Comparison of ENCODE assay signal across 8 mouse cellular contexts in genomic region chr7:27355745-27356240, GRCm38 (mm10). TPM values are rescaled to one million over a fixed set of nuclear protein-coding genes. Genes with fewer than 3 reads are reported as not detected.
DNase-seq lines count a peak whose midpoint lies in the region; ATAC-seq and TF ChIP-seq lines count a peak whose summit lies in the region.

TSS of gene Shkbp1 (minus strand) at chr7:27356019.

- peak within 1 kb of the TSS; percentile 45 for H3K4me2 ChIP-seq in embryonic facial prominence, embryonic 11.5 days (ENCODE audit: low read depth, low read length)
- H3K4me2 ChIP-seq in intestine, postnatal 0 days (replicated peaks; ENCODE audit: low read depth) = peak within 1 kb of the TSS; percentile 94
- peak within 1 kb of the TSS; percentile 49 for H3K4me2 ChIP-seq in limb, embryonic 11.5 days (ENCODE audit: low read depth, severe bottlenecking)
- peak within 1 kb of the TSS; percentile 71 for H3K4me2 ChIP-seq in midbrain, embryonic 13.5 days (replicated peaks)

- peaks cover 4% of the 10 kb centered on the region; the same call in 1 of the 2 replicates for H3K4me1 ChIP-seq in embryonic facial prominence, embryonic 11.5 days (ENCODE audit: control insufficient read depth, insufficient read depth, low read length)
- peaks cover 7% of the 10 kb centered on the region; the same call in 1 of the 2 replicates for H3K4me1 ChIP-seq in intestine, postnatal 0 days (replicated peaks; ENCODE audit: control insufficient read depth, insufficient read depth, low read length)
- H3K4me1 ChIP-seq in limb, embryonic 11.5 days (ENCODE audit: control insufficient read depth, insufficient read depth, low read length) = 0 out of 2 replicates have a peak, but pooled peaks cover 7% of the 10 kb centered on the region
- peaks cover 31% of the 10 kb centered on the region for H3K4me1 ChIP-seq in midbrain, embryonic 13.5 days (replicated peaks)

- TF ChIP-seq CTCF in intestine, postnatal 0 days (IDR thresholded peaks at IDR 0.05; ENCODE audit: low read depth) = no peak

- under 1% methylated on average over 34 of the region's 34 CpGs for WGBS in embryonic facial prominence, embryonic 11.5 days
- WGBS in intestine, postnatal 0 days = under 1% methylated on average over 34 of the region's 34 CpGs
- under 1% methylated on average over 34 of the region's 34 CpGs for WGBS in limb, embryonic 11.5 days
- WGBS in midbrain, embryonic 13.5 days = under 1% methylated on average over 34 of the region's 34 CpGs

- H3K27ac ChIP-seq in embryonic facial prominence, embryonic 11.5 days (replicated peaks; ENCODE audit: low read depth, low read length) = peak within 1 kb of the TSS; percentile 32; the same call in 1 of the 2 replicates
- H3K27ac ChIP-seq in intestine, postnatal 0 days (ENCODE audit: low read depth, low read length) = peak within 1 kb of the TSS; percentile 81
- no peak within 1 kb of the TSS for H3K27ac ChIP-seq in limb, embryonic 11.5 days (replicated peaks; ENCODE audit: low read depth, low read length)
- H3K27ac ChIP-seq in midbrain, embryonic 13.5 days = peak within 1 kb of the TSS; percentile 73

- peaks cover 3% of the 10 kb centered on the region for H3K27me3 ChIP-seq in embryonic facial prominence, embryonic 11.5 days (ENCODE audit: control insufficient read depth, insufficient read depth, low read length)
- H3K27me3 ChIP-seq in intestine, postnatal 0 days (replicated peaks; ENCODE audit: control insufficient read depth, insufficient read depth, low read length) = no peaks in the 10 kb centered on the region
- H3K27me3 ChIP-seq in limb, embryonic 11.5 days (ENCODE audit: control insufficient read depth, insufficient read depth, low read length) = peaks cover 9% of the 10 kb centered on the region
- peaks cover 34% of the 10 kb centered on the region for H3K27me3 ChIP-seq in midbrain, embryonic 13.5 days

- H3K9ac ChIP-seq in embryonic facial prominence, embryonic 11.5 days (replicated peaks; ENCODE audit: low read length) = peak within 1 kb of the TSS; percentile 63
- H3K9ac ChIP-seq in intestine, postnatal 0 days (ENCODE audit: low read depth, low read length) = peak within 1 kb of the TSS; percentile 54
- peak within 1 kb of the TSS; percentile 46 for H3K9ac ChIP-seq in limb, embryonic 11.5 days (ENCODE audit: low read length)
- H3K9ac ChIP-seq in midbrain, embryonic 13.5 days (replicated peaks) = peak within 1 kb of the TSS; percentile 77

- H3K9me3 ChIP-seq in embryonic facial prominence, embryonic 11.5 days (replicated peaks; ENCODE audit: control insufficient read depth, low read length) = no peaks in the 10 kb centered on the region
- no peaks in the 10 kb centered on the region for H3K9me3 ChIP-seq in intestine, postnatal 0 days (ENCODE audit: control insufficient read depth)
- H3K9me3 ChIP-seq in limb, embryonic 11.5 days (ENCODE audit: control insufficient read depth, low read length) = no peaks in the 10 kb centered on the region
- H3K9me3 ChIP-seq in midbrain, embryonic 13.5 days = no peaks in the 10 kb centered on the region

- peak; percentile 90 for ATAC-seq in embryonic facial prominence, embryonic 11.5 days (replicated peaks; ENCODE audit: insufficient number of reproducible peaks, low FRiP score, low TSS enrichment, low read depth)
- ATAC-seq in granulocyte monocyte progenitor cell, adult 5-6 weeks (replicated peaks; ENCODE audit: poor library complexity, severe bottlenecking) = peak; percentile 84
- ATAC-seq in intestine, postnatal 0 days = peak; percentile 91
- peak; percentile 86 for ATAC-seq in limb, embryonic 11.5 days (ENCODE audit: insufficient number of reproducible peaks, low FRiP score, low TSS enrichment, low read depth)
- ATAC-seq in midbrain, embryonic 13.5 days = peak; percentile 94

- H3K36me3 ChIP-seq in embryonic facial prominence, embryonic 11.5 days (replicated peaks; ENCODE audit: control insufficient read depth, insufficient read depth, low read depth, low read length) = no peaks in the 10 kb centered on the region
- peaks cover 14% of the 10 kb centered on the region; the same call in 1 of the 2 replicates for H3K36me3 ChIP-seq in intestine, postnatal 0 days (ENCODE audit: control insufficient read depth, insufficient read depth)
- H3K36me3 ChIP-seq in limb, embryonic 11.5 days (ENCODE audit: control insufficient read depth, insufficient read depth, low read length) = no peaks in the 10 kb centered on the region; the same call in 1 of the 2 replicates
- H3K36me3 ChIP-seq in midbrain, embryonic 13.5 days = peaks cover 27% of the 10 kb centered on the region

- H3K4me3 ChIP-seq in embryonic facial prominence, embryonic 11.5 days (ENCODE audit: low read depth, low read length) = peak within 1 kb of the TSS; percentile 61
- peak within 1 kb of the TSS; percentile 71 for H3K4me3 ChIP-seq in intestine, postnatal 0 days (ENCODE audit: low read depth, low read length)
- peak within 1 kb of the TSS; percentile 54 for H3K4me3 ChIP-seq in limb, embryonic 11.5 days (ENCODE audit: low read depth, low read length)
- peak within 1 kb of the TSS; percentile 67 for H3K4me3 ChIP-seq in midbrain, embryonic 13.5 days (replicated peaks)

- peak; percentile 96 for DNase-seq in 416B (ENCODE audit: low read depth)
- DNase-seq in adrenal gland, postnatal 25 days = peak; percentile 86
- peak; percentile 95 for DNase-seq in embryonic facial prominence, embryonic 11.5 days (ENCODE audit: low spot score)
- peak; percentile 89 for DNase-seq in limb, embryonic 11.5 days (ENCODE audit: low spot score)
- DNase-seq in spleen, adult 18-20 months = peak; percentile 76 to 78

RNA-seq across cellular contexts. Expression of gene Shkbp1, which starts in this region (rescaled TPM):
- 23.3 and 28.6 TPM in 2 replicates for total RNA-seq in adrenal gland, postnatal 25 days (2021)
- polyA plus RNA-seq in embryonic facial prominence, embryonic 11.5 days (2014; fragmentation: Nextera tagmentation; extraction: Ambion mirVana) = 50.2 and 57.5 TPM in 2 replicates
- 23.6 and 31.1 TPM in 2 replicates for total RNA-seq in granulocyte monocyte progenitor cell, adult 5-6 weeks (2014; fragmentation: Nextera tagmentation)
- 13.9 and 18.8 TPM in 2 replicates for total RNA-seq in granulocyte monocyte progenitor cell, adult 5-6 weeks (2017)
- 26.9 and 29.1 TPM in 2 replicates for polyA plus RNA-seq in intestine, postnatal 0 days (2015; fragmentation: Nextera tagmentation; extraction: Ambion mirVana)
- polyA plus RNA-seq in limb, embryonic 11.5 days (2014; fragmentation: Nextera tagmentation; extraction: Ambion mirVana) = 46.5 and 50.9 TPM in 2 replicates
- 67.2 and 84.3 TPM in 2 replicates for polyA plus RNA-seq in midbrain, embryonic 13.5 days (2015; fragmentation: Nextera tagmentation; extraction: Ambion mirVana)
